Mouse (Mus musculus) forebrain, embryonic 14.5 days (tissue): ENCODE results near the gene Tacc2. TPM values are rescaled to one million over a fixed set of nuclear protein-coding genes. Genes with fewer than 3 reads are reported as not detected.

Source experiments
- ATAC-seq: fragments of 200-750 bp; cut with Nextera tagmentation; 2 replicates; pipeline ENCODE4 v1.8.0; 2017; ENCODE audit warnings: mild to moderate bottlenecking, moderate library complexity
- DNase-seq: peaks from one replicate; pipeline ENCODE4 v3.0.0-alpha.2; 2015; ENCODE audit warnings: low spot score
- H3K27ac ChIP-seq: fragments of 300-500 bp; sonication (generic); 2 replicates; pipeline ENCODE4 v1.5.1; 2014; ENCODE audit warnings: low read depth, mild to moderate bottlenecking, control low read depth, low read length, moderate library complexity
- H3K27me3 ChIP-seq: fragments of 300-500 bp; sonication (generic); replicated peaks from 2 replicates; pipeline ENCODE4 v1.6.1; 2014; ENCODE audit warnings: low read length, control low read depth, mixed read lengths; ENCODE audit not compliant: control insufficient read depth, insufficient read depth
- H3K36me3 ChIP-seq: fragments of 300-500 bp; sonication (generic); 2 replicates; pipeline ENCODE4 v1.6.1; 2014; ENCODE audit warnings: low read length, control low read depth; ENCODE audit not compliant: control insufficient read depth, insufficient read depth
- H3K4me1 ChIP-seq: fragments of 300-500 bp; sonication (generic); 2 replicates; pipeline ENCODE4 v1.6.1; 2014; ENCODE audit warnings: antibody characterized with exemption, low read length, control low read depth; ENCODE audit not compliant: control insufficient read depth, insufficient read depth
- H3K4me2 ChIP-seq: fragments of 300-500 bp; sonication (generic); 2 replicates; pipeline ENCODE4 v1.6.1; 2014; ENCODE audit warnings: mild to moderate bottlenecking, control low read depth, low read length
- H3K4me3 ChIP-seq: fragments of 300-500 bp; sonication (generic); 2 replicates; pipeline ENCODE4 v1.5.1; 2014; ENCODE audit warnings: low read depth, low read length, control low read depth
- H3K9ac ChIP-seq: fragments of 300-500 bp; sonication (generic); 2 replicates; pipeline ENCODE4 v1.6.1; 2014; ENCODE audit warnings: mild to moderate bottlenecking, low read length, control low read depth, moderate library complexity
- H3K9me3 ChIP-seq: fragments of 300-500 bp; sonication (generic); replicated peaks from 2 replicates; pipeline ENCODE4 v1.6.1; 2016; ENCODE audit warnings: low read length, control low read depth, mixed read lengths; ENCODE audit not compliant: control insufficient read depth
- WGBS: fragments of 180-500 bp; shearing (Covaris S2); extraction: QIAGEN DNeasy Blood & Tissue Kit; methylation state at CpG from one replicate; pipeline ENCODE4 v1.1.7; 2014; 5-methylcytosine and 5-hydroxymethylcytosine counted together
- polyA plus RNA-seq: library from polyadenylated mRNA; unstranded; fragments of >200 nt; fragmentation: Nextera tagmentation; extraction: Ambion mirVana; gene quantifications from 2 replicates; pipeline ENCODE4 v1.2.1, GENCODE M21; 2014

Gene Tacc2
- polyA plus RNA-seq, 1 experiment from 2014 or later: 40.2 TPM

- DNase-seq (no peak), ATAC-seq (no peak)
- Histone ChIP-seq H3K9ac (no peak overlapping the region), H3K27me3 (no peaks in the 10 kb centered on the region), H3K4me2 (no peak overlapping the region), H3K4me1 (peaks cover 10% of the 10 kb centered on the region; the same call in 1 of the 2 replicates), H3K27ac (no peak overlapping the region), H3K9me3 (no peaks in the 10 kb centered on the region), H3K36me3 (no peaks in the 10 kb centered on the region), H3K4me3 (no peak overlapping the region)
- WGBS: 83% methylated on average over 3 of the region's 3 CpGs
These were observed 22.8 kb downstream of the Tacc2 start for GRCm38 (mm10) chr7:130600074-130600473.

DNA sequence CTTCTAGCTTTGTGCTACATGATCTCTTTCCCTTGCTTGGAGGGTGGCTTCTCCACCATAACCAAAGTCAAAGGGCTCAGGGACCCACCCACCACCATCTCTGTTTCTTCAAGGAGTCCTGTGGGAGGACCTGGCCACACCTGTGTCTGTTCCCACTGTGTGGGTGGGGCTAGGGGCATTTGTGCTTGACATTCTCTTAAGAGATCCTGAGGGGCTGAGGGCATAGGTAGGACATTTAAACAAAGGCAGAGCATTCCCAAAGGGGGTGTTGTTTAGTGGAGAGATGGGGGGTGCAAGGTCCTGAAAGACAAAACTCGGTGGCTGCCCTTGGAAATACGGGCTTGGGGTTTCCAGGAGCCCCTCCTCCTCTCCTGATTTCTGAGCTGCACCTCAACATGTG lies 23.3 kb downstream of the Tacc2 start:
- Histone ChIP-seq H3K36me3 (no peaks in the 10 kb centered on the region), H3K4me2 (no peak overlapping the region), H3K4me3 (no peak overlapping the region), H3K4me1 (peaks cover 10% of the 10 kb centered on the region; the same call in 1 of the 2 replicates), H3K9ac (no peak overlapping the region), H3K27me3 (no peaks in the 10 kb centered on the region), H3K9me3 (no peaks in the 10 kb centered on the region), H3K27ac (no peak overlapping the region)
- DNase-seq: no peak
- 63% methylated on average over 2 of the region's 2 CpGs for WGBS
- ATAC-seq: no peak

DNA sequence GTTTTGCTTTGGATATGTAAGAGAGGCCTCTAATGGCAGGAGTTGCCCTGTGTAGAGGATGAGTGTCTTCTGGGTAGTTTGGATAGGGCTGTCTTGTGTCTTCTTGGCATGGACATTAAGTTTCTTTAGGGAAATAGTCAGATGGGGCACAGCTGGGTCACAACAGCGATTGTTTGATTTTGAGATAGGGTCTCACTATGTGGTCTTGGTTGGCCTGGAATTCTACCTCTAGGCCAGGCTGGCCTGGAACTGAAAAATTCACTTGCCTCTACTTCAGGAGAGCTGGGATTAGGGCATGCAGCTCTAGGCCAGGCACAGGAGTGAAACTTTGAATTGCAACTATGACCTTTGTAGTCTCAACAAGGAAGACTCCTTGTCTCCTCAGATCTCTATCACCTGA lies 25.6 kb downstream of the Tacc2 start:
- no peak for DNase-seq
- H3K27me3 ChIP-seq: no peaks in the 10 kb centered on the region
- ATAC-seq: no peak
- no peak overlapping the region for H3K4me3 ChIP-seq
- H3K4me1 ChIP-seq: peaks cover under 1% of the 10 kb centered on the region; the same call in 1 of the 2 replicates
- H3K9ac ChIP-seq: no peak overlapping the region
- H3K36me3 ChIP-seq: no peaks in the 10 kb centered on the region
- no peak overlapping the region for H3K4me2 ChIP-seq
- no peaks in the 10 kb centered on the region for H3K9me3 ChIP-seq
- WGBS: 88% methylated on average over 1 of the region's 1 CpGs
- no peak overlapping the region for H3K27ac ChIP-seq

DNA sequence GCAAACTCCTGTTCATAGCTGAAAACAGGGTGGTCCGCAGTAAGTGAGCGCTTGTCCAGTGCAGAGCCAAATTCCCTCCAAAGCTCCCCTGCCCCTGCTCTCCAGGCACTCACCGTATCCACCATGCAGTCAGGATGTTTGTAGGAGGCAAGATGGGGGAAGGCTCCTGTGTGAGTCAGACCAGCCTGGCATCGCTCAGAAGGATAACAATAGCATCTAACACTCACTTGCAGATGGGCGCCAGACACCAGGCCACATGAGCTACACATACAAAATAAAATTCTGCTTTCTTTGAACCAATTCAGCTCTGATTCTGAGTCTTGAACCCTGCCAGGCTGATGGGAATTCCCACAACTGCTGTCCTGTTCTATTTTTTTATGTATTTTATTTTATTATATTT lies 26.3 kb downstream of the Tacc2 start:
- H3K4me2 ChIP-seq: no peak overlapping the region
- no peaks in the 10 kb centered on the region for H3K4me1 ChIP-seq
- H3K27ac ChIP-seq: no peak overlapping the region
- no peaks in the 10 kb centered on the region for H3K9me3 ChIP-seq
- DNase-seq (no peak), ATAC-seq (no peak)
- H3K4me3 ChIP-seq: no peak overlapping the region
- H3K27me3 ChIP-seq: no peaks in the 10 kb centered on the region
- no peaks in the 10 kb centered on the region for H3K36me3 ChIP-seq
- no peak overlapping the region for H3K9ac ChIP-seq
- WGBS: 87% methylated on average over 5 of the region's 5 CpGs

DNA sequence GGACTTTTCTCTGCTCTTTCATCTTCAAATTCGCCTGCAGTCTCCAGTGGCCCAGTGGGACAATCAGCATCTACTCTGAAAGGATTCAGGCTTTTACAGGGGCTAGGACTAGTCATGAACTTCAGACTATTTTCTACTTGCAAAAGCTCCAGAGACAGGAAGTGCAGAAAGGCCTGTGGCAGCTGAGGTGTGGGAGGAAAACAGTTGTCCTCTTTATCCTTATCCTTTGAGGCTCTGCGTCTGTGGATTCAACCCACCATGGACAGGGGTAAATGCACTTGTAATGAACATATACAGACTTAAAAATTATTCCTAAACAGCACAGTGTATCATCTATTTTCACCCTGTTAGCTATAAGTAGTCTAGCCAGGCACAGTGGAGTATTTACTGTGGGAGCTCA lies 27.2 kb downstream of the Tacc2 start:
- no peak overlapping the region for H3K27ac ChIP-seq
- H3K9ac ChIP-seq: no peak overlapping the region
- H3K4me2 ChIP-seq: no peak overlapping the region
- H3K36me3 ChIP-seq: no peaks in the 10 kb centered on the region
- no peaks in the 10 kb centered on the region for H3K9me3 ChIP-seq
- no peaks in the 10 kb centered on the region for H3K27me3 ChIP-seq
- ATAC-seq (no peak), DNase-seq (no peak)
- H3K4me1 ChIP-seq: no peaks in the 10 kb centered on the region
- no peak overlapping the region for H3K4me3 ChIP-seq
- WGBS: 90% methylated on average over 2 of the region's 2 CpGs

DNA sequence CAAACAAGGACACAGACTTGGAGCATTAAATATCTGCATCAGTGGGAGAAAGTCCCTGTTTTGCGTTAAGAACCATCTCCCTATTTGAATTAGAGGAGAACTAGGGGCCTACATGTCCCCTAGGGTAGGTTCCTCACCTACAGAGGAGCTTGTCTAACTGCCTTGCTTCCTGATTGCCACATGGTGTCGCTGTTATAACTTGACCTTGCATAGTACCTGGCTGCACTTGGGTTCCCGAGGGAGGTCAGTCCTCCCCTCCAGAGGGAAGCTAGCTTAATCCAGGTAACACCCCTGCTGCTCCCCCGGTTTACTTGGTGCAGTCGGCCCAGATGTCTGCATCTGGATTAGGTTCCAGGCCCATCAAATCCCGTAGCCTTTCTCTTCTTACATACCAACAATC lies 27.9 kb downstream of the Tacc2 start:
- Histone ChIP-seq H3K4me3 (no peak overlapping the region), H3K27me3 (no peaks in the 10 kb centered on the region), H3K27ac (no peak overlapping the region), H3K36me3 (no peaks in the 10 kb centered on the region), H3K4me2 (no peak overlapping the region), H3K4me1 (no peaks in the 10 kb centered on the region), H3K9me3 (no peaks in the 10 kb centered on the region), H3K9ac (no peak overlapping the region)
- ATAC-seq (no peak), DNase-seq (no peak)
- 32% methylated on average over 6 of the region's 6 CpGs for WGBS

GRCm38 (mm10) chr7:130606958-130607357 lies 29.7 kb downstream of the Tacc2 start:
- no peak for DNase-seq
- no peak for ATAC-seq
- H3K27me3 ChIP-seq: no peaks in the 10 kb centered on the region
- no peaks in the 10 kb centered on the region for H3K36me3 ChIP-seq
- H3K4me2 ChIP-seq: no peak overlapping the region
- H3K4me3 ChIP-seq: no peak overlapping the region
- no peak overlapping the region for H3K27ac ChIP-seq
- no peaks in the 10 kb centered on the region for H3K9me3 ChIP-seq
- WGBS: 86% methylated on average over 4 of the region's 4 CpGs
- no peaks in the 10 kb centered on the region for H3K4me1 ChIP-seq
- H3K9ac ChIP-seq: no peak overlapping the region

DNA sequence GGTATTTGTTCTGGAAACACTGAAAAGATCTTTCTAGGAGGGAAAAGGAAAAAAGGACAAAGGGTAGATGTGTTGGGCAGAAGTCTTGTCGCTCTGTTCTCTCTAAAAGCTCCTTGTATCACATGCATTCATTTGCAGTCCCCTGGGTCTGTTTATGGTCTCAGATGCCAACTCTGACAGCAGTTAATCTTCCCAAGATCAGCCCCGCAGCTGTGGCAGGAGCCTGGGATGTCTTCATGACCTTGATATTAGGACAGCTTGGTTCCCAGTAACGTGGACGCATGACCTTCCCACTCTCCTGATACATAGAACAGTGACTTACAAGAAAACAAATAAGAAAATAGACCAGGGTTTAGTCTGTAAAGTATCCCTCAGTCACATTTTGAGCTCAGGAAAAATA lies 36.7 kb downstream of the Tacc2 start:
- H3K27ac ChIP-seq: no peak overlapping the region
- H3K4me1 ChIP-seq: no peaks in the 10 kb centered on the region
- H3K9ac ChIP-seq: no peak overlapping the region
- H3K4me2 ChIP-seq: no peak overlapping the region
- 82% methylated on average over 4 of the region's 4 CpGs for WGBS
- ATAC-seq: no peak
- no peak for DNase-seq
- H3K4me3 ChIP-seq: no peak overlapping the region
- no peaks in the 10 kb centered on the region for H3K36me3 ChIP-seq
- H3K27me3 ChIP-seq: no peaks in the 10 kb centered on the region
- no peaks in the 10 kb centered on the region for H3K9me3 ChIP-seq

DNA sequence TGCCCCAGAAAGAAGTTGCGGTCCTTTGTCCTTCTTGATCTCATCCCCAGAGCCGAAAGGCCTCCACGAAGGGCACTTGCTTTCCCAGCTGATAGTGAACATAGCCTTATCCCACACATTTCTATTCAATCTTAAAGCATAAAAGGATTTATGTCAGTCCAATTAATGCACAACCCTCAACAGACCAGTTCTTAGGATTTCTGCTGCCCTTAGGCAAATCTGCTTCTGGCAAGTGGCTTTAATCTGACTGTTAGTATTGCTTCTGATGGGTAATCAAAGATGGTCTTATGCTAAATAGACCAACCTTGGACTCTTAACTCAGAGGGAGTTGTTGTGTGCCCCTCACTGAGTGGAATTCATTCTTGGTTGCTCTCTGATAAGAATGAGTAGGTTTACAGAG lies 40.4 kb downstream of the Tacc2 start:
- H3K9me3 ChIP-seq: no peaks in the 10 kb centered on the region
- no peak overlapping the region for H3K27ac ChIP-seq
- no peaks in the 10 kb centered on the region for H3K36me3 ChIP-seq
- DNase-seq (no peak), ATAC-seq (no peak)
- no peak overlapping the region for H3K4me3 ChIP-seq
- WGBS: 93% methylated on average over 3 of the region's 3 CpGs
- no peaks in the 10 kb centered on the region for H3K27me3 ChIP-seq
- H3K9ac ChIP-seq: no peak overlapping the region
- H3K4me1 ChIP-seq: no peaks in the 10 kb centered on the region
- H3K4me2 ChIP-seq: no peak overlapping the region
